Mouse (Mus musculus): Measurements from ENCODE around the gene Tcp11. TPM values are rescaled to one million over a fixed set of nuclear protein-coding genes. Genes with fewer than 3 reads are reported as not detected.

Tcp11 gene
- total RNA-seq, 2 experiments from 2014 or later: 0.61 to 0.88 TPM

GRCm38 (mm10) chr17:28034986-28035385, 45.5 kb downstream of the Tcp11 start:
- no peak overlapping the region for H3K27ac ChIP-seq
- intact Hi-C loops (cut with DNase I): no loop called here
- no peak for DNase-seq (ENCODE audit: extremely low spot score in 1 of 2, low spot score in 2 of 2)
- TF ChIP-seq CTCF (IDR thresholded peaks at IDR 0.05): no peak
- H3K4me3 ChIP-seq: no peak overlapping the region

DNA sequence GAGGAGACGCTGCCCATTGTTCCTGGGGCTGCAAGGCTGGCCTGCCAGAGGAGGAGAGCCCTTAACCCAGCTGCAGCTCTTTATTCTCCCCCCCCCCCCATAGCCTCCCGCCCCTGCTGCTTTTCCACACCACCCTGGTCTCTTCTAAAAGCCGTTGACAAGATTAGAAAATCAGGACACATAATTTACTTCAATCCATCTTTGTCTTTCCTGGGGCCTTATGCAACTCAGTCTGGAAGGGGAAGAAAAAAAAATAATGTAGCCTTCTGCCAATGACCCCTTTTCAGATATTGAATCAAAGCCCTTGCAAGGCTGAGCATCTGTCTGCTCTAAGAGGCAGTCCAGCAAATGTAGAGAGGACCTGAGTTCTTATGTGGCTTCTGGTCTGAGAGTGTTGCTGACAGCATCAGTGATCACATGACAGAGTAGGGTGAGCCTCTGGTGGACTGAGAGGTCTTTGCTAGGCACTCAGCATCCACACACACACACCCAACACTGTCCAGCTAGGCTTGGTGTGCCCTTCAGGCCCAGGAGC, 47.3 kb downstream of the Tcp11 start:
- TF ChIP-seq CTCF (IDR thresholded peaks at IDR 0.05): no peak
- no peak for DNase-seq (ENCODE audit: extremely low spot score in 1 of 2, low spot score in 2 of 2)
- Histone ChIP-seq H3K4me3 (no peak overlapping the region), H3K27ac (peak overlapping the region; percentile 79)
- intact Hi-C loops (cut with DNase I): no loop called here

DNA sequence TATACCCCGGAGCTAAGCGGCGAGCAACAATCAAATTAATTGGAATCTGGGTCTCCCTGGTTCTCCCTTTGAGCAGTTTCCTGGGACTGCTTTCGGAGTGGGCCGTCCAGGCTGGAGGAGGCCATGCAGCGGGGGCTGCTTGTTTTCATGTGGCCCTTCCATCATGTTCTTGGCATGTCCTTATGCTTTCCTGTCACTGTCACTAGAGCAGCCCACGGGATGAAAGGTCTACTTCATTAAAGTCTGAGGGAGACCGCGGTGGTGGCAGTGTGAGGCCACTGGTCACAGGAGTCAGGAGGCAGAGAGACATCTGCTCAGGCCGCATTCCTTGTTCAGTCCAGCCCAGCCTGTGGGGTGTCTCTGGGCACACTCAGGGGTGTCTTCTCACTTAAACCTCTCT, 48.2 kb downstream of the Tcp11 start:
- intact Hi-C loops (cut with DNase I): no loop called here
- H3K27ac ChIP-seq: peak overlapping the region; percentile 79; the same call in 1 of the 2 replicates

GRCm38 (mm10) chr17:28031281-28031941, 49.0 kb downstream of the Tcp11 start:
- intact Hi-C loops (cut with DNase I): loop anchor here (2.0 kb wide), 1 partner anchor 23 kb away; no protein-coding TSS in a partner anchor
- TF ChIP-seq CTCF (IDR thresholded peaks at IDR 0.05): no peak
- Histone ChIP-seq H3K27ac (peak overlapping the region; percentile 79), H3K4me3 (no peak overlapping the region)
- no peak for DNase-seq (ENCODE audit: extremely low spot score in 1 of 2, low spot score in 2 of 2)

More for the DNA sequence above, 48.2 kb downstream of the Tcp11 start:
- DNase-seq (ENCODE audit: extremely low spot score in 1 of 2, low spot score in 2 of 2): no peak
- no peak overlapping the region for H3K4me3 ChIP-seq
- no peak for TF ChIP-seq CTCF (IDR thresholded peaks at IDR 0.05)

DNA sequence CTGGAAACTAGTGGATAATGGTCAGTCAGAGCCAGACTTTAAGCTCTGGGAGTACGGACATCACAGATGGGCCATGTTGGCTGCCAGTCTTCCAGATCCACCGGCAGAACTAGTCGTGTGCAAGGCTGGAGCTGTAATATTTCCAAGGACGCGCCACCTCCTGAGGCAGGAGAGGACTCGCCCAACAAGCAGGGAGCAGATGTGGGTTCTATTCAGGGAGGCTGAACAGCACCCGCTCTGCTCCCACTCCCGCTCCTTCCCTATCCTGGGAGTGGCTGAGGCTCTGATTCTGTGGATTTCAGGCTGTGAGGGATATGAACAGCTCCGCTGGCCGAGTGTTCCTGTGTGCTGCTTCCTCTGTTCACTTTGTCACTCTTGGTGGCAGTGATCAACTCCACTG, 50.0 kb downstream of the Tcp11 start:
- intact Hi-C loops (cut with DNase I): loop anchor here (2.0 kb wide), 1 partner anchor 22 kb away; no protein-coding TSS in a partner anchor

GRCm38 (mm10) chr17:28029308-28029707, 51.1 kb downstream of the Tcp11 start:
- DNase-seq (ENCODE audit: extremely low spot score in 1 of 2, low spot score in 2 of 2): no peak
- peak overlapping the region; percentile 47; the same call in 1 of the 2 replicates for H3K27ac ChIP-seq
- no peak overlapping the region for H3K4me3 ChIP-seq
- intact Hi-C loops (cut with DNase I): no loop called here
- TF ChIP-seq CTCF (IDR thresholded peaks at IDR 0.05): no peak

More for the DNA sequence above, 50.0 kb downstream of the Tcp11 start:
- H3K4me3 ChIP-seq: no peak overlapping the region
- no peak for TF ChIP-seq CTCF (IDR thresholded peaks at IDR 0.05)
- H3K27ac ChIP-seq: peak overlapping the region; percentile 79
- DNase-seq (ENCODE audit: extremely low spot score in 1 of 2, low spot score in 2 of 2): peak in 1 of 2 experiments; percentile 64

DNA sequence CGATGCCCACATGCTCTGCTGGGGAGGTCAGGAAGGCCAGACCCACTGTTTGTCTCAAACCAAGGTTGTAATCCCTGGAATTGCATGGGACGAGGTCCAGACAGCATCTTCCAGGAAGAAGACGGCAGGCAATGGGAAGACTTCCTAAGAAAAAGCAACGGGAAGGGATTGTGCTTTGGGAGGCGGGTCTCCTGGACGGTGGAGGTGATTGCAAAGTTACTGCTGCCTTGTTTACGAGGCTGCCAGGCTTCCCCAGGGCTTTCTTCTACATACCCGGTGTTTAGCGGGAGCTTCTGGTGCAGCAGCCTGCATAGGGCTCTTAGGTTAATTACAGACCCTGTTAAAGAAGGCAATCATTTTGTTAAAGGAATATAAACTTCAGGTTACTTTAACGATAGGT, 52.2 kb downstream of the Tcp11 start:
- intact Hi-C loops (cut with DNase I): no loop called here
- no peak for DNase-seq (ENCODE audit: extremely low spot score in 1 of 2, low spot score in 2 of 2)
- TF ChIP-seq CTCF (IDR thresholded peaks at IDR 0.05): no peak
- Histone ChIP-seq H3K4me3 (no peak overlapping the region), H3K27ac (peak overlapping the region; percentile 47; the same call in 1 of the 2 replicates)

DNA sequence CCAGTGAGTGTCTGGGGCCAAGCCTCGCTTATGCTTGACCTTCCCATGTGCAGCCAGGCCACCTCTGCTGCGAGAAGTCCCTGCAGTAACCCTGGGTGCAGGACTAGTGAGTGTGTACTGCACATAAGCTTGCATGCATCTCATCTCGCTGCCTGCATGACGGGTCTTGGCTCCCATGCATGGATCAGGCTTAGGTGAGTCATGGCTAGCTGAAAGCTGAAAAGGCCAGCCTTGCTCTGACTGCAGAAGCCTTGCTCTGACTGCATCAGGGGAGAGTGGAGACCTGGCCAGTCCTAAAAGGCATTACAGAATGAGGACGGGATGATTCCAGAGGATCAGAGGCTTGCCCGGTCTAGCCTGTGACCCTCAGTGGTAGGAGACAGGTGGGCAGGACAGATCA, 53.2 kb downstream of the Tcp11 start:
- no peak for DNase-seq (ENCODE audit: extremely low spot score in 1 of 2, low spot score in 2 of 2)
- H3K27ac ChIP-seq: no peak overlapping the region
- H3K4me3 ChIP-seq: no peak overlapping the region
- intact Hi-C loops (cut with DNase I): no loop called here
- no peak for TF ChIP-seq CTCF (IDR thresholded peaks at IDR 0.05)

GRCm38 (mm10) chr17:28026111-28026872, 54.1 kb downstream of the Tcp11 start:
- H3K27ac ChIP-seq: no peak overlapping the region

GRCm38 (mm10) chr17:28025541-28025961, 54.9 kb downstream of the Tcp11 start:
- intact Hi-C loops (cut with DNase I): no loop called here
- Histone ChIP-seq H3K4me3 (no peak overlapping the region), H3K27ac (0 out of 2 replicates have a peak overlapping the region, but pooled peaks have one; percentile 15)
- DNase-seq (ENCODE audit: extremely low spot score in 1 of 2, low spot score in 2 of 2): no peak
- no peak for TF ChIP-seq CTCF (IDR thresholded peaks at IDR 0.05)

More at GRCm38 (mm10) chr17:28026111-28026872, 54.1 kb downstream of the Tcp11 start:
- no peak for TF ChIP-seq CTCF (IDR thresholded peaks at IDR 0.05)
- DNase-seq (ENCODE audit: extremely low spot score in 1 of 2, low spot score in 2 of 2): no peak
- H3K4me3 ChIP-seq: no peak overlapping the region
- intact Hi-C loops (cut with DNase I): no loop called here

- Histone ChIP-seq H3K4me3 (no peak overlapping the region), H3K27ac (0 out of 2 replicates have a peak overlapping the region, but pooled peaks have one; percentile 24)
- DNase-seq (ENCODE audit: extremely low spot score in 1 of 2, low spot score in 2 of 2): peak; percentile 39 to 51
- TF ChIP-seq CTCF (IDR thresholded peaks at IDR 0.05): no peak
- intact Hi-C loops (cut with DNase I): no loop called here
Measured at GRCm38 (mm10) chr17:28022854-28023655, 57.4 kb downstream of the Tcp11 start.
